Mouse (Mus musculus) urinary bladder, postnatal 4 days (tissue): ENCODE data around the gene Phlda1.

Experiments
- DNase-seq, 2 experiments: peaks; one replicate each; pipeline ENCODE4 v3.0.0; 2021 to 2022; ENCODE audit warnings: low spot score in 2 of 2

Gene Phlda1

GRCm38 (mm10) chr10:111505406-111505805 is 680 bp upstream of the Phlda1 start:
- no peak for DNase-seq

- peak in 1 of 2 experiments; percentile 39 for DNase-seq
These were observed 907 bp downstream of the Phlda1 start for GRCm38 (mm10) chr10:111506926-111507459.

GRCm38 (mm10) chr10:111507460-111508211 is 1.6 kb downstream of the Phlda1 start:
- DNase-seq = peak; percentile 37 to 71

- DNase-seq = no peak
These were observed 2.4 kb downstream of the Phlda1 start for GRCm38 (mm10) chr10:111508324-111509080.

- DNase-seq = no peak
These were observed 3.2 kb downstream of the Phlda1 start for GRCm38 (mm10) chr10:111509103-111509784.

- DNase-seq = no peak
These were observed 3.9 kb downstream of the Phlda1 start for GRCm38 (mm10) chr10:111509981-111510380.

GRCm38 (mm10) chr10:111510798-111511197 is 4.7 kb downstream of the Phlda1 start:
- no peak for DNase-seq

- DNase-seq = no peak
These were observed 6.0 kb downstream of the Phlda1 start for GRCm38 (mm10) chr10:111512036-111512568.

- DNase-seq = no peak
These were observed 8.3 kb downstream of the Phlda1 start for GRCm38 (mm10) chr10:111514282-111514885.

GRCm38 (mm10) chr10:111515071-111516010 is 9.3 kb downstream of the Phlda1 start:
- no peak for DNase-seq

- DNase-seq = no peak
These were observed 10.1 kb downstream of the Phlda1 start for GRCm38 (mm10) chr10:111516172-111516588.

GRCm38 (mm10) chr10:111516804-111517436 is 10.8 kb downstream of the Phlda1 start:
- no peak for DNase-seq

- DNase-seq = no peak
These were observed 12.3 kb downstream of the Phlda1 start for GRCm38 (mm10) chr10:111518350-111518749.

GRCm38 (mm10) chr10:111519620-111520370 is 13.7 kb downstream of the Phlda1 start:
- DNase-seq = no peak

GRCm38 (mm10) chr10:111520621-111521020 is 14.5 kb downstream of the Phlda1 start:
- no peak for DNase-seq

- DNase-seq = no peak
These were observed 15.6 kb downstream of the Phlda1 start for GRCm38 (mm10) chr10:111521636-111522035.

GRCm38 (mm10) chr10:111522230-111522629 is 16.1 kb downstream of the Phlda1 start:
- no peak for DNase-seq

- DNase-seq = no peak
These were observed 17.8 kb downstream of the Phlda1 start for GRCm38 (mm10) chr10:111523894-111524293.

- no peak for DNase-seq
These were observed 21.0 kb downstream of the Phlda1 start for GRCm38 (mm10) chr10:111527057-111527456.
